Mouse (Mus musculus) kidney, postnatal 0 days (tissue): Measurements from ENCODE around the gene Sgtb. TPM values are rescaled to one million over a fixed set of nuclear protein-coding genes. Genes with fewer than 3 reads are reported as not detected.

ENCODE experiments used
- ATAC-seq: fragments of 200-750 bp; cut with Nextera tagmentation; replicated peaks from 2 replicates; pipeline ENCODE4 v1.8.0; 2017; ENCODE audit warnings: low read depth, moderate number of reproducible peaks, moderate TSS enrichment, moderate library complexity; ENCODE audit not compliant: low FRiP score
- DNase-seq: peaks from one replicate; pipeline ENCODE4 v3.0.0-alpha.2; 2016; ENCODE audit warnings: low spot score
- H3K27ac ChIP-seq: fragments of 300-500 bp; sonication (generic); 2 replicates; pipeline ENCODE4 v1.5.1; 2014; ENCODE audit warnings: mild to moderate bottlenecking
- H3K27me3 ChIP-seq: fragments of 300-500 bp; sonication (generic); 2 replicates; pipeline ENCODE4 v1.6.1; 2014; ENCODE audit warnings: low read length, mixed read lengths; ENCODE audit not compliant: insufficient read depth
- H3K36me3 ChIP-seq: fragments of 300-500 bp; sonication (generic); 2 replicates; pipeline ENCODE4 v1.6.1; 2014; ENCODE audit warnings: low read length, mixed read lengths; ENCODE audit not compliant: insufficient read depth
- H3K4me1 ChIP-seq: fragments of 300-500 bp; sonication (generic); replicated peaks from 2 replicates; pipeline ENCODE4 v1.6.1; 2014; ENCODE audit warnings: antibody characterized with exemption, low read length, mixed read lengths; ENCODE audit not compliant: insufficient read depth
- H3K4me2 ChIP-seq: fragments of 300-500 bp; sonication (generic); 2 replicates; pipeline ENCODE4 v1.6.1; 2014; ENCODE audit warnings: mild to moderate bottlenecking, low read length, moderate library complexity, mixed read lengths
- H3K4me3 ChIP-seq: fragments of 300-500 bp; sonication (generic); replicated peaks from 2 replicates; pipeline ENCODE4 v1.5.1; 2014; ENCODE audit warnings: low read depth, low read length
- H3K9ac ChIP-seq: fragments of 300-500 bp; sonication (generic); 2 replicates; pipeline ENCODE4 v1.6.1; 2014; ENCODE audit warnings: low read depth, low read length
- H3K9me3 ChIP-seq: fragments of 300-500 bp; sonication (generic); replicated peaks from 2 replicates; pipeline ENCODE4 v1.6.1; 2016; ENCODE audit warnings: low read length, inconsistent platforms, mixed read lengths
- CTCF ChIP-seq: IDR thresholded peaks from 2 replicates; pipeline ENCODE4 v1.5.1; 2016; ENCODE audit warnings: antibody characterized with exemption, low read depth, mild to moderate bottlenecking, moderate library complexity
- WGBS: fragments of 180-500 bp; shearing (Covaris S2); extraction: QIAGEN DNeasy Blood & Tissue Kit; methylation state at CpG from one replicate; pipeline ENCODE4 v1.1.7; 2014; 5-methylcytosine and 5-hydroxymethylcytosine counted together
- polyA plus RNA-seq: library from polyadenylated mRNA; unstranded; fragments of >200 nt; fragmentation: Nextera tagmentation; extraction: Ambion mirVana; gene quantifications from 2 replicates; pipeline ENCODE4 v1.2.1, GENCODE M21; 2015

The Sgtb gene
- 5.6 and 5.9 TPM in 2 replicates for polyA plus RNA-seq

GRCm38 (mm10) chr13:104109288-104109815 lies at the start of gene Sgtb, which contains the start of gene Nln:
Sgtb (plus strand) TSS chr13:104109741.
Nln (minus strand) TSS chr13:104109614.
- no peaks in the 10 kb centered on the region for H3K36me3 ChIP-seq
- peak within 1 kb of the TSS; percentile 94 for H3K4me3 ChIP-seq
- peak; percentile 98 for ATAC-seq
- no peaks in the 10 kb centered on the region for H3K4me1 ChIP-seq
- peak within 1 kb of the TSS; percentile 95 for H3K4me2 ChIP-seq
- peak; percentile 93 for DNase-seq
- peak within 1 kb of the TSS; percentile 71 for H3K27ac ChIP-seq
- WGBS, result under 1% methylated on average over 34 of the region's 44 CpGs
- peak within 1 kb of the TSS; percentile 70 for H3K9ac ChIP-seq
- no peak for TF ChIP-seq CTCF
- no peaks in the 10 kb centered on the region for H3K27me3 ChIP-seq
- no peaks in the 10 kb centered on the region for H3K9me3 ChIP-seq

- H3K4me3 ChIP-seq, result no peak overlapping the region
- no peaks in the 10 kb centered on the region for H3K27me3 ChIP-seq
- ATAC-seq (no peak), DNase-seq (no peak)
- H3K4me1 ChIP-seq, result no peaks in the 10 kb centered on the region
- H3K36me3 ChIP-seq, result no peaks in the 10 kb centered on the region
- H3K4me2 ChIP-seq, result no peak overlapping the region
- no peak overlapping the region for H3K27ac ChIP-seq
- no peaks in the 10 kb centered on the region for H3K9me3 ChIP-seq
- H3K9ac ChIP-seq, result no peak overlapping the region
- no peak for TF ChIP-seq CTCF
- WGBS, result 95% methylated on average over 1 of the region's 1 CpGs
Observed at GRCm38 (mm10) chr13:104060231-104060630, 49.3 kb upstream of the Sgtb start.

DNA sequence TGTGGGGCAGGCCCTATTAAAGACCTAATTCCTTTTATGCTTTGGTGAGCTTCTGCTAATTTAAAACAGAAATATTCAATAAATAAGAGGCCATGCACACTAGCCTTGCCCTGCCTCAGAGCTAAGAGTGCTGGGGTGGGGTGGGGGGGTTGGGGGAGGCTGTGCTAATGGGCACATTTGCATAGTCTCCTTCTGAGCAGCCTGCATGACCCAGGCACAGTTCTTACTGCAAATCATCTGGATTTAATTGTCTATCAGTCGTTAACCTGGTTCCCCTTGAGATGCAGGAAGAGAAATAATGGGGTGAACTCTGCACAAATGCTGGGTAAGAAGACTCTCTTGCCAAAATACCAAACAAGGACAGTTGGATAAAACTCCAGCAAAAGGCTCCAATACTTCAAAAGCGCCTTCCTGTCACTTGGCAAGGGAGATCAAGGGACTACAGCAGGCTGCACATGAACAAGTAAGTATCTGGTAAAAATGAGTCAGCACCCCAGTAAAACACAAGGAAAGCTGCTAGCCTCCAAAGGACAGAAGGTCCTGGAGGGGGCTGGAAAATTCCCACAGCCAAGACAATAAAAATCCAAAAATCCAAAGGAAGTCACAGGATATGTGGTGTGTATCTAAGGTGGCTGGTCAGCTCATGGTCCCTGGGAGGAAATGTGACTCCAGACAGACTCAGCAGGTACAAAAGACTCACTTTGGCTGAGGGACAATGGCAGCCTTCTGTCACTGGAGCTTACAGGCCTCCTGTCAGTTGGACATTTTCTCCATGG lies 47.4 kb upstream of the Sgtb start:
- DNase-seq, result peak; percentile 41
- no peak for ATAC-seq
- Histone ChIP-seq H3K4me1 (no peaks in the 10 kb centered on the region), H3K9me3 (no peaks in the 10 kb centered on the region), H3K9ac (no peak overlapping the region), H3K36me3 (no peaks in the 10 kb centered on the region), H3K27ac (no peak overlapping the region), H3K4me2 (no peak overlapping the region), H3K27me3 (no peaks in the 10 kb centered on the region), H3K4me3 (no peak overlapping the region)
- 30% methylated on average over 2 of the region's 2 CpGs for WGBS
- no peak for TF ChIP-seq CTCF

GRCm38 (mm10) chr13:104063061-104063460 lies 46.5 kb upstream of the Sgtb start:
- WGBS, result 80% methylated on average over 9 of the region's 9 CpGs
- Histone ChIP-seq H3K36me3 (no peaks in the 10 kb centered on the region), H3K9ac (no peak overlapping the region), H3K4me3 (no peak overlapping the region), H3K4me2 (no peak overlapping the region), H3K4me1 (no peaks in the 10 kb centered on the region), H3K27ac (no peak overlapping the region), H3K27me3 (no peaks in the 10 kb centered on the region), H3K9me3 (no peaks in the 10 kb centered on the region)
- no peak for DNase-seq
- no peak for TF ChIP-seq CTCF
- ATAC-seq, result no peak

GRCm38 (mm10) chr13:104065649-104066347 lies 43.7 kb upstream of the Sgtb start:
- Histone ChIP-seq H3K36me3 (no peaks in the 10 kb centered on the region), H3K9ac (no peak overlapping the region), H3K27ac (no peak overlapping the region), H3K4me2 (no peak overlapping the region), H3K4me3 (no peak overlapping the region), H3K4me1 (no peaks in the 10 kb centered on the region), H3K9me3 (no peaks in the 10 kb centered on the region), H3K27me3 (no peaks in the 10 kb centered on the region)
- ATAC-seq, result no peak
- WGBS, result 62% methylated on average over 2 of the region's 2 CpGs
- TF ChIP-seq CTCF, result no peak
- no peak for DNase-seq

- H3K4me2 ChIP-seq, result no peak overlapping the region
- H3K4me3 ChIP-seq, result no peak overlapping the region
- H3K4me1 ChIP-seq, result no peaks in the 10 kb centered on the region
- 78% methylated on average over 11 of the region's 11 CpGs for WGBS
- H3K27ac ChIP-seq, result no peak overlapping the region
- no peak for TF ChIP-seq CTCF
- no peaks in the 10 kb centered on the region for H3K27me3 ChIP-seq
- no peak for DNase-seq
- no peaks in the 10 kb centered on the region for H3K36me3 ChIP-seq
- H3K9me3 ChIP-seq, result no peaks in the 10 kb centered on the region
- H3K9ac ChIP-seq, result no peak overlapping the region
- no peak for ATAC-seq
Observed at GRCm38 (mm10) chr13:104069216-104069615, 40.3 kb upstream of the Sgtb start.
